Mouse (Mus musculus) fat pad, adult 2 months (tissue): ENCODE results near the gene Mef2d.

ENCODE experiments used
- DNase-seq: peaks from one replicate; pipeline ENCODE4 v3.0.0-alpha.2; 2011; ENCODE audit warnings: low read depth, low spot score; ENCODE audit errors: extremely low read depth

Gene Mef2d

DNA sequence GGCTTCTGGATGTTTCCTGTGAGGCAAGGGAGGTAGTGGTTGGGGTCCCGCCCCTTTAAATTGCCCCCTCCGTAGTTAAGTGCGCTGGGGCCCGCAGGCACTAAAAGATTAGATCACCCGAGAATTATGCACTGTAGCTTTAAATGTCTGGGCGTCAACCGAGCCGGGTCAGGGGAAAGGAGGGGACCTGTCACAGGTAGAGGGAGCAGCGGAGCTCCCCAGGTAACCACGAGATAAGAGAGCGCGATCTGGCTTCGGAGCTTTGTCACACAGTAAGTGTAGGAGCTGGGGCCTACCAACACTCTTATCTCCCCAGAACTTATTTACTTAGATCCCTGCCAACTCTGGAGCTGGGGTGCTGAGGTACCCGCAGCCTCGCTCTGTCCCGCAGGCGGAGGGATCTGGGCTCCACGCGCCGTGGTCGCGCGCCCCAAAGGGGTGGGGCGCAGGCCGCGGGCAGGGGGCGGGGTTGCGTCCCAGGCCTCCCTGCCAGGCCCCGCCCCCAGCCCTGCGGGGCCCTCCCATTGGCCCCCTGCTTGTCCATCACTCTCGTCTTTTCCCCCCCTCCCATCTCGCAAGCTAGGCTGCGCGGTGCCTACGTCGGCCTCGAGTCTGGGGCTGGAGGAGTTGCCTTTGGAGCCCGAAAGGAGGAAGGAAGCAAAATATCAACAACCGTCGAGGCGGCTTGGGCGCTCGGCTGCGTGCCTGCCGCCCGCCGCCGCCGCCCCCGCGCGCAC, at the start of gene Mef2d:
Mef2d (plus strand) TSS at position 586 of the 737 bp plus-strand sequence.
- peak; percentile 54 for DNase-seq

DNA sequence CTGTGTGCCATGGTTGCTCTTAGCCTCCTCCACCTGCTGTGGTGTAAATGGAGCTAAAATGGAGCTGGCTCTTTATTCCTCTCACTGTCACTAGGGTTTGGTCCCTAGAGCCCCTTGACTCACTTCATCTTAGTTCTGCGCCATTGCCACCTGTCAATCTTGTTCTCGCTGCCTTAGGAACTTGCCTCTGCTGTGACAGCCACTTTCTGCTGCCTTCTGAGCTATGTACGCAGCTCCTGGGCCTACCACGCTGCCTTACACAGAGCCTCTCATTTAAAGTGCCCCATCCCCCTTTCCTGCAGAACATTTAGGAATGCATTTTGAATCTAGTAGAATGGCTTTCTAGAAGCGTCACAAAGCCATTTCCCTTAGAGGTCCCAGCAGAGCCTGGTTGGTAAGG, 48.0 kb upstream of the Mef2d start:
- no peak for DNase-seq

DNA sequence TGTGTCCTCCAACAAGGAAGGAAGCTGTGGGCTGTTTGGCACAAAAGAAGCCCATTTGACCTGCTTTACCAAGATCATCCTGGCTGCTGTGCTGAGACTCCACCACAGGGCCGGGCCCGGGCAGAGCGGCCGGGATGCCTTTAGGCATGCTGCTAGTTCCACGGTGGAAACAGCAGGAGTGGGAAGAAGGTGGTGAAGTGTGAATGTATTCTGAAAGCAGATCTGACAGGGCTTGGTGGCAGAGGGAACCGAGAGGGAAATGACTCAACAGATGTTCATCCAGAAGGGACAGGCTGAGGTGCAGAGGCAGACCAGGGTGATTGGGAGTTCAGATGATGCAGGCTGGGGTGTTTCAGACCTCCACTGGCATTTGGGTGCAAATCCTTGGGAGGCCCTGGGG, 44.5 kb upstream of the Mef2d start:
- no peak for DNase-seq

DNA sequence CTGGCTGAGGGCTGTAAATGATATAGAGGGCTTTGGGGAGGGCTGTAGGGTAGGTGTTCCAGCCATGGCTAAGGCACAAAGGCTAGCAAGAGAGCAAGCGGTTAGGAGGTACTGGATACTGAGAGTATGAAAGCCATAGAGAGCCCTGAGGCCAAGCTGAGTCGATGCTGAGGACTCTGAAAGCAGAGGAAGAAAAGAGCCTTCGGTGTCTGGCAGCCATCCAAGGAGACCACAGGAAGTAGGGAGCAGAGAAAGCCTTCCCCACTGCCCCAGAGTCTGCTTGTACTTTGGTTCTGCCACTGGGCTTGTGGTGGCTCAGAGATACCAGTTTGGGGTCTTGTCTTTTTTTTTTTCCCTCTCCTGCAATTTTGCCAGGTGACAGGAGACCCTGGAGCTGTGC, 41.9 kb upstream of the Mef2d start:
- no peak for DNase-seq

DNA sequence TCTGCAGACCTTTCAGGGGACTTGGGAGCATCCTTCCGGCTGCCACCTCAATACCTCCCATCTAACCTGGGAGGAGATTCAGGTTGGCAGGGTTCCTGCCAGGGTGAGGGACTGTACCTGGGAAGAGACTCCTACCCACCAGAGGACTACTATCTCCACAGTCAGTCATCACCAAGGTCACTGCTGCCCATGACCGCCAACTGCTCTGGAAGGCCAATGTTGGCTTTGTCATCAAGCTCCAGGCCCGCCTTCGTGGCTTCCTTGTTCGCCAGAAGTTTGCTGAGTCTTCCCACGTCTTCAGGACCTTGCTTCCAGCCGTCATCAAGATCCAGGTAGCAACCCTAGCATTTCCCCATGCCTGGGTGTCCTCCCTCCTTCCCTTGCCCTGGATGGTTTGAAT, 40.4 kb upstream of the Mef2d start:
- no peak for DNase-seq

DNA sequence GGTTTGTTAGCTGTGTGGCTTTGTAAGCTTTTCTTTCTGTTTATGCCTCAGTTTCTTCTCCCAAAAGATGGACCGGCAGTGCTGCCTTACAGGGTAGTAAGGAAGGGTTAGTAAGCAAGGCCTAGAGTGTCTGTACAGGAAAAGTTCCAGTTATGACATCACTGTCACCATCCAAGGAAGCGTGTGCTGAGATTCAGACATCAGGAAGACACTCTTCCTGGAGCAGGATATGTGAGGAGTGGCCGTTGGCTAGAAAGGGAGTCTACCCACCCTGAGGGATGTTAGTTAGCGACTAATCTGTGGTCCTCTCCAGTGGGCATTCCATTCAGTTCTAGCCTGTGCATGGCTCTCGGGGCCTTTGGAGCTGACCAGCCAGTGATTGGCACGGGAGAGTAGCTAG, 40.0 kb upstream of the Mef2d start:
- DNase-seq: no peak

DNA sequence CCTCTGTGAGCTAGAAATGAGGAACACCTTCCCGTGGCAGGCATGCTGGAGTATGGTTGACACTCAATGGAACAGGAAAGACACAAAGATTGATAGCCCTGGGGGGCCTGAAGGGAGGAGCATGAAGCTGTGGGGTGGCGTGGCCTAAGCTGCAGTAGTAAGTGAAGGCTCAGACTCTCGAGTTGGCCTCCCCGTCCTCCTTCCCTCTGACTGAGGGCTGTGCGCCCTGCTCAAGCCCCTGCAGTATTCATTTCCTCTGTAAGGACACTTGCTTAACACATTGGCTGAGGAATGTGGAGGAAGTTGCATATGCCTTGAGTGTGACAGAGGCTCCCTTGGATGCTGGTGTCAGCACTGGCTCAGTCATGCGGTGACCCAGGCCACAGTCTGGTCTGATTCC, 39.6 kb upstream of the Mef2d start:
- no peak for DNase-seq

DNA sequence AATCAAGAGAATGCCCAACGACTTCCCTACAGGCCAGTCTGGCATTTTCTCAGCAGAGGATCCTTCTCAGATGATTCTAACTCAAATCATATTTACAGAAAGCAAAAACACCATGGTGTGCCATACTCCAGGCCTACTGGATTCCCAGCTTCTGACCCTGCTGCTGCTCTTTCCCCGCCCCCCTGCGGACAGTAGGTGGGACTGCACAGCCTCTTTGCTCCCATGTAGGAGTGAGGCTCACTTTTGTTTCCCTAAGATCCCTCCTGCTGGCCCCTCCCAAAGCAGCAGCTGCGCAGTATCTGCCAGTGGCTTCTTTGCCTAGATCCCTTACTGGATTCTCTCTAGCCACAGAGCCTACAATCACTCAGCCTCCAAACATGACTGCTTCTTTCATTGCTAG, 36.0 kb upstream of the Mef2d start:
- no peak for DNase-seq

DNA sequence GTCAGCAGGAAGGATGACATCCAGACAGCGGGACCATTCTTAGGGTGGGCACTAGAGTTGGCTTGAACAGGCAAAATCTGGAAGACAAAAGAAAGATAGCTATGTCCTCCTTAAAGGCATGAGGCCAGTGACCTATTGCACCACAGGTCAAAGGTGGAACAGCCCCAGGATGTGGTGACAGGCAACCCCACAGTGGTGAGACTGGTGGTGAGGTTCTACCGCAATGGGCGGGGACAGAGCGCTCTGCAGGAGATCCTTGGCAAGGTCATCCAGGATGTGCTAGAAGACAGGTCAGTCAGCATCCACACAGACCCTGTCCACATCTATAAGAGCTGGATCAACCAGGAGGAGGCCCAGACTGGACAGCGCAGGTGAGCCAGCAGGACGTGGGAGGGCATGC, 33.0 kb upstream of the Mef2d start:
- DNase-seq: no peak

DNA sequence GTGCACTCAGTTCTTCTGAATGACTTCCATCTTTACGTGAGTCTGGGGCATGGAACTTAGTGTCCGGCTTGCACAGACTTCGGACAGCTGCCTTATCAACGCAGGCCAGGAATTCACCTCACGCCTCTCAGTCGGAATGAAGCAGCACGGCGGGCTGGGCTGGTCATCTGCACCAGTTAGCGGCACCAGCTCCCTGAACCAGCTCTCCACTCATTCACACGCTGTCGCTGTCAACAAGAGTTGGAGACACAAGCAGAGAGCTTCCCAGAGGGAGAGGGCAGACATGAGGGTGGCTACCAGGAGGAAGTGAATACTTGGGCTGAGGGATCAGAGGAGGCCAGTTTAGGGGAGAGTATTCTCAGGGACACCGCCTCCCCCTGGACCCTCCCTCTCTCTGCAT, 27.8 kb upstream of the Mef2d start:
- DNase-seq: no peak

DNA sequence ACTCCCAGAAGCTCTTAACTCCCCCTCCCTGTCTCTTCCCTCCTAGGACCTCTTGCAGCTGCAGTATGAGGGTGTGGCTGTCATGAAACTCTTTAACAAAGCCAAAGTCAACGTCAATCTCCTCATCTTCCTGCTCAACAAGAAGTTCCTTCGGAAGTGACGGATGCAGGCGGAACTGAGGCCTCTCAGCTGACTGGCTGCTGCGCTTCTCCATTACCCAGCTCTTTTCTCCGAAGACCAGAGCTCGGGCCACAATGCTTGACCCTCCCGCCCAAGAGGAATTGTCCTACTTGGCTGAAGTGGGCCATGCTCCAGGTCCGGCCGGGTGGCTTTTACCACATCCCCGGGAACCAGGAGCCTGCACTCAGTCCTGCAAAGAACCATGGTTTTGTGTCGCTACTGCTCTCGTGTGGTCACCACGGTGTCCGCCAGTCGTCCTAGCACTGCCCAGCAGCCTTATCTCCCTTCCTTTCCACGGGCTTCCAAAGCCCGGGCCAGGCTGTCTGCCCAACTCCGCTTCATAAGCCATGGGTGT, 22.0 kb upstream of the Mef2d start:
- no peak for DNase-seq

DNA sequence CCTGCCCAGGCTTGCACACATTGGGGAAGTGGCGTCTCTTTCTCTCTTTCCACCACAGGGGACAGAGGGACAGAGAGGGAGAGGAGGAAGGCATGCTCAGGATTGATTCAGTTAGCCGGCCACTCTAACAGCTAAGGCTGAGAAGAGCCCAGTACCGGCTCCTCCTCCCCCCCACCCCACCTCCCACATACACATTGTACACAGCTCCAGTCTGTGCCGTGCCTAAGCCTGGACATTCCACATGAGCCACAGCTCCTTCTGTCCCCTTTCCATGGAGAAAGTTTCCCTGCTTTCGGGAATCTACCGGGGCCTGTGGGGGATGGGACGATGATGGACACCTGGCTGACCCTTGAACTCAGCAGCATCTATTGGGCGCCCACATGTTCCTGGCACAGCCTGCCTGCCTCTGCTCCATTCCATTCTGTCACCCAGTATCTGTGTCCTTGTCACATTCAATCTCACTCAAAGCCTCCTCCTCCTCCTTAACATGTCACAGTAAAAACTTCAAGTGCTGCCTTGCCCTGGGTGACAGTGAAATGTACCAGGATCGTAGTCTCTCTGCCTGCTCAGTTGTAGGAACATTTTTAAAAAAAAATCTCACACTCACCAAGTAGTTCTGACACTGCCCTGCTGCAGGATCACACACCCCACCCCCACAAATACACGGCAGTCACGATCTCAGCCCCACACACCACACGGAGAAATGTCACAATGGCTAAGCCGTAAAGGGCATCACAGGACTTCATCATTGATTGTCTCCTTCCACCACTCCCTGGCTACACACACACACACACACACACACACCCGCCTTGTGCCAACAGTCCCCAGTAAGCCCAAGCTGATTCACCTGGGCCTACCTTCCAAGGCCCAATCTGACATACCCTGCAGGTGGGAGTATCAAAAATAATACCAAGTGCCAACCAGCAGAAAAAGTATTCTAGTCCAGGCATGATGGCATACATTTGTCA, 20.7 kb upstream of the Mef2d start:
- DNase-seq: no peak

DNA sequence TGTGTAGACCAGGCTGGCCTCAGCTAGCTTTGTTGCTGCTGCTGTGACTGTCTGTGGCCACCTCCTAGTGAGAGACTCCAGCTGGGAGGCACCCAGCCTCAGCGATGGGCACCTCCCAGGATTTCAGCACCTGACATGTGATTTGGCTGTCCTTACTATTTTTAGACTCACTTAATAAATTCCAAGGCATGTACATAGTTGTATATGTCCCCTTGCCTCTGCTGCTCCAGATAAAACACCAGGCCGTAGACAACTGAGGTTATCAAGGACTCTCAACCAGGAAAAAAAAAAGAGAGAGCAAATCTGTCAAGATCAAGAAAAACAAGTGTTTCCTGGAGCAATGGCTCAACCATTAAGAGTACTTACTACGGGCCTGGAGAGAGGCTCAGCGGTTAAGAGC, 17.0 kb upstream of the Mef2d start:
- no peak for DNase-seq

DNA sequence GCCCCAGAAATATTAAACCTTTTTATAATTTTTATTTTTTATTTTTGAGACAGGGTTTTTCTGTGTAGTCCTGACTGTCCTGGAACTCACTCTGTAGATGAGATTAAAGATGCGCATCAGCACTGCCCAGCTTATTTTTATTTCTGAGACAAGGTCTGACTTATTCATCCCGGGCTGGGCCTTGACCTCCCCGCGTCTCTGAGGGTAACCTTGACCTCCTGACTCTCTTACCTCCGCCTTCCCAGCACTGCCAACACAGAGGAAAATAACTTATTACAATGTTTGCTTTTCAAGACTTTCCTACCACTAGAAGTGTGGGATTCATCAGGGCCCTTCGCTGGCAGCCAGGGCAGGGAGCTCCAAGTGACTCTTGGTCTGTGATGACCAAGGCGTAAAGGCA, 16.0 kb upstream of the Mef2d start:
- no peak for DNase-seq

DNA sequence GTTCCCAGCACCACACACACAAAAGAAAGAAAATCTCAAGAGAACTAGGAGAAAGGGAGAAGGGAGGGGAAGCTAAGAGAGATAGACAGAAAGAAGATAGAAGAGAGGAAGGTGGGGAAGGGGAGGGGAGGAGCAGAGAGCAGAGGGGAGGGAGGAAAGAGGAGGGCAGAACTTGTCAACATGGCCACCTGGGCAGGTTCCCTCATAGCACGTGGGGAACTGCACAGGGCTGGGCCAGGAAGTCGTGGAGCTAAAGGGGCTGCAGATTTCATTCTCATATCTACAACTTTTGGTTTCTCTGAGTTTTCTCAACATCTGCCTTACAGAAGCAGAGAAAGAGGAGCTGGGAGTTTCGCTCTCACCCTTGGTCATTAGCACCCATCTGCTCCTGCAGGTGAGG, 14.5 kb upstream of the Mef2d start:
- DNase-seq: no peak

DNA sequence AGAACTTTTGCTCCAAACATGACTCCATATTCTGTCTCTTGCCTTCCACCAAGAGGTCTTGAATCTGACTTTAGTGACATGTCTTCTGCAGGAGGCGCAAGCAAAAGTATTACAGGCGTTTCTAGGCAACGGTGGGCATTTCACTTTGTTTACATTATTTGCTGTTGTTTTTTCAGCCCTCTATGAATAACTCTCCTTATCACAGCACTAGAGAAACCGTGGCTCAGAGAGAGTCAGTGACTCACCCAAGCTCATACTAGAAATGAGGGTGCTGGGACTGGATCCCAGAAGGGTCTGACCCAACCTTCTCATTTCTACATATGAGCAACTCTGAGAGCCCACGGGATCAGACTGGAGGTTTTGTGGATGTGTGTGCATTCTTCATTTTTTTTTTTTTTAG, 14.1 kb upstream of the Mef2d start:
- DNase-seq: no peak

DNA sequence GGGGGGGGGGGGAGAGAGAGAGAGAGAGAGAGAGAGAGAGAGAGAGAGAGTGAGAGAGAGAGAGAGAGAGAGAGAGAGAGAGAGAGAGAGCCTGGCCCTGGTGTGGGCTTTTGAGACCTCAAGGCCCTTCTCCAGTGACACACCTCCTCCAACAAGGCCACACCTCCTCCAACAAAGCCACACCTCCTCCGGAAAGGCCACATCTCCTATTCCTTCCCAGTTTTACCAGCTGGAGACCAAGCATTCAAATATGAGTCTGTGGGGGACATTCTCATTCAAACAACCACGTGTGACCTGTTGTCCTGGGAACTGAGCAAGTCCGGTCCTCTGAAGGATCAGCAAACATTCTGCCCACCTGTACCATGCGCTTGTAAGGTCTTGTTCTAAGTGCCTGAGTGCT, 13.2 kb upstream of the Mef2d start:
- no peak for DNase-seq

DNA sequence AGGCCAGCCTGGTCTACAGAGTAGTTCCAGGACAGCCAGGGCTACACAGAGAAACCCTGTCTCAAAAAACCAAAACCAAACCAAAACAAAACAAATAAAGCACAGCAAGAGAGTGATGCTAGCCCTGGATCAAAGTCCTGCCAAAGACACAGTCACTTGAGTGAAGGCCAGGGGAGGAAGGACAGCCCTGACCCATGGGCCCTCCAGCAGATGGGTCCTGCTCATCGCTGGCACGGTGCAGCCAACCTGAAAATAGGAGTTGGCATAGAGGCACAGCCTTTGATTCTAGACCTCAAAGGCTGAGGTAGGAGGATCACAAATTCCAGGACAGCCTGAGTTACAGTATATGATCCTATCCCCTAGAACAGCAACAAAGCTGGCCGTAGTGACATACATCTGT, 11.1 kb upstream of the Mef2d start:
- DNase-seq: no peak

DNA sequence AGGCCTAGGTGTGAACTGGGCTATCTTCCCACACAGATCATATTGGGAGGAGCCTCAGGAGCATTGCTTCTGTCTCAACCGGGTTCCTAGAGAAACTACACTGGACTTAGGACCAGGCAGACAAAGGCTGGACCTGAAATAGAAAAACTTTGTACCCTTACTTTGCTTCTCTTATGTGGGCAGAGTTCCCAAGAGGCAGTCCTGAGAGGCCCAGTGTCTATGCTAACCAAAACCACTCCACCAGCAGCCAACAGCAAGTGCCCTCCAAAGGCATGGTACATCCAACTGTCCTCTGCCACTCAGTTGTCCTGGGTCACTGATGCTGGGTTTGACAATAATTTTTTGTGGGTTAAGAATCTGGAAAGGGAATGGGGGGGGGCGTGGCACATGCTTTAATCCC, 9.7 kb upstream of the Mef2d start:
- DNase-seq: no peak

DNA sequence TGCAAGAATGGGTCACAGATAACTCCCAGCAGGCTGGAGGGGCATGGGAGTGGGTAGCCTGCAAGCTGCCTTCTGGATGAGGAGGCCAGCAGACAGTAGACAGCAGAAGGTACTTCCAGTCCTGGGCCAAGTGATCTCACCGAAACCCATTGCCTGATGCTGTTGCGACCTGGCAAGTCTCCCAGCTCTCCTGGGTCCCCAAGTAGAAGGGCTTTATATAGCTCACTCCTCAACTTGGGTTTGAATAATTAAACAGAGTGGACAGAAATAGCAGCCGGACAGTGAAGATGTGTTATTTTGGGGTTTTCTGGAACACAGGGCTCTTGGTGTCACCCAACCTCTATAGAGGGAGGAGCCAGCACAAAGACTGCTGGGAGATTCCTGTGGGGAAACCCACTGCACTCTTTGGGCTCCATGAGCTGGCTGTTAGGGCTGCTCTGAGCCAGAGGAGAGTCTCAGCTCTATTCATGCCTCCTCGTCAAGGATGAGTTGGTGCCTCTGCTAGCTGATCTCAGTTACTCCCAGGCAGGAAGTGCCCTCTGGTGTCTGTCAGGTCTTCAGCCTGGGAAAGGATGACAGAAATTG, 8.9 kb upstream of the Mef2d start:
- DNase-seq: no peak

DNA sequence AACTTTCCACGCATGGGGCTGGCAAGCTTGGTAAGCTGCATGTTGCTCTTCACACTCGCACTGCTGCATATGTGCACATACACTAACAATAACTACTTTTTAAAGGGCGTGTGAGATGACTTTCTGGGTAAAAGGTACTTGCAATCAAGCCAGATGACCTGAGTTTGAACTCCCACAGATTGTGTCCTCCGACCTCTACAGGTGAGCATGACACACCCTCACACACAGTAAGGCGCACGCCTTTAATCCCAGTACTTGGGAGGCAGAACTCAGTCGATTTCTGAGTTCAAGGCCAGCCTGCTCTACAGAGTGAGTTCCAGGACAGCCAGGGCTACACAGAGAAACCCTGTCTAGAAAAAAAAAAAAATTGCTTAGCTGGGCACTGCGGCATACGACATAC, 5.8 kb upstream of the Mef2d start:
- no peak for DNase-seq
